Mouse (Mus musculus) embryonic facial prominence, embryonic 14.5 days (tissue): ENCODE results near the gene Hmx1. TPM values are rescaled to one million over a fixed set of nuclear protein-coding genes. Genes with fewer than 3 reads are reported as not detected.
A peak's percentile ranks its signal among the peaks of the same experiment; 100 is the strongest.

Experiments
- ATAC-seq: fragments of 200-750 bp; cut with Nextera tagmentation; 2 replicates; pipeline ENCODE4 v1.8.0; 2017; ENCODE audit warnings: low read depth, moderate number of reproducible peaks, moderate TSS enrichment
- DNase-seq: peaks from one replicate; pipeline ENCODE4 v3.0.0-alpha.2; 2015; ENCODE audit warnings: low spot score
- H3K27ac ChIP-seq: fragments of 300-500 bp; sonication (generic); replicated peaks from 2 replicates; pipeline ENCODE4 v1.5.1; 2014; ENCODE audit warnings: low read depth, mild to moderate bottlenecking, low read length, moderate library complexity
- H3K27me3 ChIP-seq: fragments of 300-500 bp; sonication (generic); replicated peaks from 2 replicates; pipeline ENCODE4 v1.6.1; 2014; ENCODE audit warnings: low read length; ENCODE audit not compliant: control insufficient read depth, insufficient read depth
- H3K36me3 ChIP-seq: fragments of 300-500 bp; sonication (generic); 2 replicates; pipeline ENCODE4 v1.6.1; 2014; ENCODE audit warnings: low read length, mixed read lengths; ENCODE audit not compliant: control insufficient read depth, insufficient read depth
- H3K4me1 ChIP-seq: fragments of 300-500 bp; sonication (generic); 2 replicates; pipeline ENCODE4 v1.6.1; 2014; ENCODE audit warnings: antibody characterized with exemption, low read length; ENCODE audit not compliant: control insufficient read depth, insufficient read depth
- H3K4me2 ChIP-seq: fragments of 300-500 bp; sonication (generic); 2 replicates; pipeline ENCODE4 v1.6.1; 2014; ENCODE audit warnings: low read depth, mild to moderate bottlenecking, low read length, moderate library complexity, mixed read lengths
- H3K4me3 ChIP-seq: fragments of 300-500 bp; sonication (generic); 2 replicates; pipeline ENCODE4 v1.5.1; 2014; ENCODE audit warnings: low read depth, mild to moderate bottlenecking, low read length
- H3K9ac ChIP-seq: fragments of 300-500 bp; sonication (generic); 2 replicates; pipeline ENCODE4 v1.6.1; 2014; ENCODE audit warnings: low read depth, mild to moderate bottlenecking, low read length, moderate library complexity, mixed read lengths
- H3K9me3 ChIP-seq: fragments of 300-500 bp; sonication (generic); 2 replicates; pipeline ENCODE4 v1.6.1; 2016; ENCODE audit warnings: low read length; ENCODE audit not compliant: control insufficient read depth
- WGBS: fragments of 180-500 bp; shearing (Covaris S2); extraction: QIAGEN DNeasy Blood & Tissue Kit; methylation state at CpG from one replicate; pipeline ENCODE4 v1.1.7; 2014; 5-methylcytosine and 5-hydroxymethylcytosine counted together
- polyA plus RNA-seq: library from polyadenylated mRNA; unstranded; fragments of >200 nt; fragmentation: Nextera tagmentation; extraction: Ambion mirVana; gene quantifications from 2 replicates; pipeline ENCODE4 v1.2.1, GENCODE M21; 2014

Hmx1 gene
- polyA plus RNA-seq, 1 experiment from 2014 or later: 3.4 TPM

- Histone ChIP-seq H3K4me3 (no peak overlapping the region), H3K9me3 (no peaks in the 10 kb centered on the region), H3K4me2 (no peak overlapping the region), H3K9ac (no peak overlapping the region), H3K4me1 (no peaks in the 10 kb centered on the region), H3K27me3 (peaks cover 84% of the 10 kb centered on the region), H3K36me3 (no peaks in the 10 kb centered on the region), H3K27ac (no peak overlapping the region)
- ATAC-seq (no peak), DNase-seq (peak; percentile 50)
- 0% methylated on average over 4 of the region's 4 CpGs for WGBS
These were observed 9.1 kb upstream of the Hmx1 start for GRCm38 (mm10) chr5:35379815-35380214.

- Histone ChIP-seq H3K27me3 (peaks cover 100% of the 10 kb centered on the region), H3K27ac (no peak overlapping the region), H3K4me1 (peaks cover 6% of the 10 kb centered on the region; the same call in 1 of the 2 replicates), H3K9me3 (0 out of 2 replicates have a peak, but pooled peaks cover 4% of the 10 kb centered on the region), H3K9ac (no peak overlapping the region), H3K4me2 (peak overlapping the region; percentile 74), H3K4me3 (peak overlapping the region; percentile 56), H3K36me3 (no peaks in the 10 kb centered on the region)
- no peak for DNase-seq
- 1% methylated on average over 38 of the region's 38 CpGs for WGBS
- ATAC-seq: no peak
These were observed 946 bp upstream of the Hmx1 start for GRCm38 (mm10) chr5:35387834-35388490.

DNA sequence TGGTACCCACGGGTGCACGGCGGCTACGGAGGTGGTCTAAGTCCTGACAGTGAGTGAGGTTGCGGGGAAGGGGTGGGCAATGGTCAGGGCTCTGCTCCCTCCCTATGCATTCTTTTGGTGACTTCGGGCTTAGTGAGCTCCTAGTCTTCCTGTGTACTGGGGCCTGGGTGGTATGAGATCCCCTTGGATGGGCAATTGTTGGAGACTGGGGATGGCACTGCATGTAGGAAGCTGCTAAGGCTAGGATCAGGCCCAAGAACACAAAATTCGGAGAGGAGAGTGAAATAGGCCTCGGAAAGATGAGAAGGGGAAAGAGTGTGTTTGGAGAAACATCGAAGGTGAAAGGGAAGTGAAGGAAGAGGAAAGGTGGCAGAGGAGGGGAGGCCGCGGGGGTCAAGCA, 533 bp downstream of the Hmx1 start:
- Histone ChIP-seq H3K36me3 (no peaks in the 10 kb centered on the region), H3K4me2 (peak overlapping the region; percentile 74), H3K4me1 (peaks cover 6% of the 10 kb centered on the region; the same call in 1 of the 2 replicates), H3K9ac (peak overlapping the region; percentile 52), H3K4me3 (peak overlapping the region; percentile 56), H3K27me3 (peaks cover 100% of the 10 kb centered on the region), H3K27ac (no peak overlapping the region; the same call in 1 of the 2 replicates), H3K9me3 (0 out of 2 replicates have a peak, but pooled peaks cover 4% of the 10 kb centered on the region)
- DNase-seq (no peak), ATAC-seq (no peak)
- WGBS: 6% methylated on average over 11 of the region's 11 CpGs

DNA sequence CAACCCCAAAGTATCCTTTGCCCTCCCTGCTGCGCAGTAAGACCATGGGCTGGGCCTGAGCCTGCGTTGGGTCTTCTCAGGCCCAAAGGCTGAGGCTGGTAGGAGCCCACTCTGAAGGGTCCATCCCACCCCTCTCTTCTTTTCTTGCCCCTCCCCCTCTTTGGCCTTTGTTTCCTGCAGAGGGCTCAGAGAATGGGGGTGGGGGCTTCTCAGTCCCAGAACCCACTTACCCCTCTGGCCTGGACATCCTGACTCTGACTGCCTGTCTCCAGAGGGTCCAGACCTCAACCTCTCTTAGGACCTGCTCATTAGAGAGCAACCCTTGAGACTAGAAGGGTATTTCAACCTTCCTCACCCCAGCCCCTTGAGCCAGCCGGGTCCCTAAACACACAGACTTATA, 1.0 kb downstream of the Hmx1 start:
- peaks cover 100% of the 10 kb centered on the region for H3K27me3 ChIP-seq
- H3K36me3 ChIP-seq: no peaks in the 10 kb centered on the region
- H3K9me3 ChIP-seq: 0 out of 2 replicates have a peak, but pooled peaks cover 4% of the 10 kb centered on the region
- H3K27ac ChIP-seq: no peak overlapping the region
- ATAC-seq (no peak), DNase-seq (no peak)
- H3K9ac ChIP-seq: peak overlapping the region; percentile 52; the same call in 1 of the 2 replicates
- H3K4me2 ChIP-seq: no peak overlapping the region; the same call in 1 of the 2 replicates
- peaks cover 6% of the 10 kb centered on the region; the same call in 1 of the 2 replicates for H3K4me1 ChIP-seq
- 8% methylated on average over 3 of the region's 3 CpGs for WGBS
- peak overlapping the region; percentile 56; the same call in 1 of the 2 replicates for H3K4me3 ChIP-seq

DNA sequence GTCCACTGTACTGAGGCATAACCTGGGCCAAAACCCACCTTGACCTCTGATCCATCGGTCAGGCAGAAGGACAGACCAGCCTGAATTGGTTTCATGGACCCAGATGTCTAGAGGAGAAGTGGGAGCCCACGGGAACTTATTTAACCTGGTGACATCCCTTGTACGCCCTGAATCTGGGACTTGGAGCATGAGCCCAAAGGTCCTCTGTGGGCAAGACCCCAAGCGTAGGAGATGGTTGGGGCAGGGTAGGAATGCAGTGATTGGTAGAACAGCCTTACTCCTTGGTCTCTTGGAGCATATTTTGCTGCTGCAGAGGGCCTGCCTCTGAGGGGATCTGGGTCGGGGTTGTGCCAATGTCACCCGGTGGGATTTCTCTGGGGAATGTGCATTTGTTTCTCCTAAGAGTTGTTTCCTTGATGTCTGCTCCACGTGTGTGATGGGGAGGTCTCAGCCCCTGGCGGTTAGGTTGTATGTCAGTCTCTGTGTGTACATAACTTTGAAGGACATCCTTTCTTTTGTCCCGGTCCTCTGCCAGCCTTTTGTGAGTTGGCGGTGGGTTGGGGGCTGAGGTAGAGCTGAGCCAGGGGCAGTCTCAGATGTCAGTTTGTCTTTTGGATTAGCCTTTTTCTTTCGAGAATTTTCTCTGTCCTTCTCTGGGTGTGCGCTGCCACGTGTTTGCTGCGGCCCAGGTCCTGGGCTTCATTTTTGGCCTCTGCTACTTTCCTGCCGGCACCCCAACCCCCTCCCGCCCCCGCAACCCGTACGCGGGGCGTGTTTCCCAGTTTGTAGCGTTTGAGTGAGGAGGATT, 2.1 kb downstream of the Hmx1 start:
- H3K27ac ChIP-seq: no peak overlapping the region
- H3K4me2 ChIP-seq: peak overlapping the region; percentile 64
- no peaks in the 10 kb centered on the region for H3K36me3 ChIP-seq
- peaks cover 6% of the 10 kb centered on the region; the same call in 1 of the 2 replicates for H3K4me1 ChIP-seq
- 4% methylated on average over 22 of the region's 22 CpGs for WGBS
- 0 out of 2 replicates have a peak, but pooled peaks cover 4% of the 10 kb centered on the region for H3K9me3 ChIP-seq
- DNase-seq (no peak), ATAC-seq (no peak)
- H3K27me3 ChIP-seq: peaks cover 100% of the 10 kb centered on the region
- H3K4me3 ChIP-seq: peak overlapping the region; percentile 56
- H3K9ac ChIP-seq: no peak overlapping the region

DNA sequence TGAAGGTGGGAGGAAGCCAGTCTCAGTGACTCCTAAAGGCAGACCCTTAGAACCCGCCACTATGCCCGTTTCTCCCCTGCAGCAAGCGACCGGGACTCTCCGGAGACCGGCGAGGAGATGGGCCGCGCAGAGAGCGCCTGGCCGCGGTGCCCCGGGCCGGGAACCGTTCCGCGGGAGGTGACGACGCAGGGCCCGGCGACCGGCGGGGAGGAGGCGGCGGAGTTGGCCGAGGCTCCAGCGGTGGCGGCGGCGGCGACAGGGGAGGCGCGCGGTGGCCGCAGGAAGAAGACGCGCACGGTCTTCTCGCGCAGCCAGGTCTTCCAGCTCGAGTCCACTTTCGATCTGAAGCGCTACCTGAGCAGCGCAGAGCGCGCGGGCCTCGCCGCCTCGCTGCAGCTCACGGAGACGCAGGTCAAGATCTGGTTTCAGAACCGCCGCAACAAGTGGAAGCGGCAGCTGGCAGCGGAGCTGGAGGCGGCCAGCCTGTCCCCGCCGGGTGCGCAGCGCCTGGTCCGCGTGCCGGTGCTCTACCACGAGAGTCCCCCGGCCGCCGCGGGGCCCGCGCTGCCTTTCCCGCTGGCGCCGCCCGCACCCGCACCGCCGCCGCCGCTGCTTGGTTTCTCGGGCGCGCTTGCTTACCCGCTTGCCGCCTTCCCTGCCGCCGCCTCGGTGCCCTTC, 2.9 kb downstream of the Hmx1 start:
- H3K9ac ChIP-seq: peak overlapping the region; percentile 45; the same call in 1 of the 2 replicates
- H3K36me3 ChIP-seq: no peaks in the 10 kb centered on the region
- H3K27ac ChIP-seq: no peak overlapping the region
- peaks cover 6% of the 10 kb centered on the region; the same call in 1 of the 2 replicates for H3K4me1 ChIP-seq
- H3K9me3 ChIP-seq: 0 out of 2 replicates have a peak, but pooled peaks cover 4% of the 10 kb centered on the region
- H3K4me2 ChIP-seq: peak overlapping the region; percentile 64
- WGBS: under 1% methylated on average over 34 of the region's 88 CpGs
- no peak for ATAC-seq
- peak overlapping the region; percentile 56 for H3K4me3 ChIP-seq
- peaks cover 98% of the 10 kb centered on the region for H3K27me3 ChIP-seq
- peak; percentile 17 for DNase-seq

- no peak for ATAC-seq
- 2% methylated on average over 28 of the region's 37 CpGs for WGBS
- peak overlapping the region; percentile 45; the same call in 1 of the 2 replicates for H3K9ac ChIP-seq
These were observed 3.4 kb downstream of the Hmx1 start for GRCm38 (mm10) chr5:35392334-35392695.

More at GRCm38 (mm10) chr5:35392334-35392695, 3.4 kb downstream of the Hmx1 start:
- peaks cover 98% of the 10 kb centered on the region for H3K27me3 ChIP-seq
- no peak overlapping the region for H3K27ac ChIP-seq
- peak; percentile 20 for DNase-seq
- 0 out of 2 replicates have a peak, but pooled peaks cover 4% of the 10 kb centered on the region for H3K9me3 ChIP-seq
- H3K4me2 ChIP-seq: peak overlapping the region; percentile 64
- H3K4me3 ChIP-seq: peak overlapping the region; percentile 56
- H3K36me3 ChIP-seq: no peaks in the 10 kb centered on the region
- H3K4me1 ChIP-seq: peaks cover 6% of the 10 kb centered on the region; the same call in 1 of the 2 replicates
